Mouse (Mus musculus) forebrain, postnatal 0 days (tissue): ENCODE measurements around the gene 4930447C04Rik. TPM values are rescaled to one million over a fixed set of nuclear protein-coding genes. Genes with fewer than 3 reads are reported as not detected.

ENCODE experiments used
- ATAC-seq: fragments of 200-750 bp; cut with Nextera tagmentation; 2 replicates; pipeline ENCODE4 v1.8.0; 2017; ENCODE audit warnings: mild to moderate bottlenecking, moderate library complexity
- DNase-seq: peaks from one replicate; pipeline ENCODE4 v3.0.0-alpha.2; 2015
- H3K27ac ChIP-seq: fragments of 300-500 bp; sonication (generic); 2 replicates; pipeline ENCODE4 v1.5.1; 2014; ENCODE audit warnings: low read depth, mild to moderate bottlenecking, antibody characterized with exemption, low read length, moderate library complexity, mixed read lengths
- H3K27me3 ChIP-seq: fragments of 300-500 bp; sonication (generic); 2 replicates; pipeline ENCODE4 v1.6.1; 2014; ENCODE audit warnings: mild to moderate bottlenecking, low read length, mixed read lengths; ENCODE audit not compliant: insufficient read depth
- H3K36me3 ChIP-seq: fragments of 300-500 bp; sonication (generic); 2 replicates; pipeline ENCODE4 v1.6.1; 2014; ENCODE audit warnings: mild to moderate bottlenecking, moderate library complexity; ENCODE audit not compliant: insufficient read depth
- H3K4me1 ChIP-seq: fragments of 300-500 bp; sonication (generic); 2 replicates; pipeline ENCODE4 v1.6.1; 2014; ENCODE audit warnings: antibody characterized with exemption; ENCODE audit not compliant: insufficient read depth
- H3K4me2 ChIP-seq: fragments of 300-500 bp; sonication (generic); 2 replicates; pipeline ENCODE4 v1.6.1; 2014; ENCODE audit warnings: low read depth, mild to moderate bottlenecking, moderate library complexity
- H3K4me3 ChIP-seq: fragments of 300-500 bp; sonication (generic); 2 replicates; pipeline ENCODE4 v1.5.1; 2014; ENCODE audit warnings: low read depth, low read length, mixed read lengths
- H3K9ac ChIP-seq: fragments of 300-500 bp; sonication (generic); 2 replicates; pipeline ENCODE4 v1.6.1; 2014; ENCODE audit warnings: mild to moderate bottlenecking
- H3K9me3 ChIP-seq: fragments of 300-500 bp; sonication (generic); 2 replicates; pipeline ENCODE4 v1.6.1; 2016; ENCODE audit warnings: low read length
- CTCF ChIP-seq: sonication (generic); IDR thresholded peaks from 2 replicates; pipeline ENCODE4 v1.5.1; 2016; ENCODE audit warnings: antibody characterized with exemption, control low read depth, low read depth
- WGBS: fragments of 180-500 bp; shearing (Covaris S2); extraction: QIAGEN DNeasy Blood & Tissue Kit; methylation state at CpG from one replicate; pipeline ENCODE4 v1.1.7; 2014; 5-methylcytosine and 5-hydroxymethylcytosine counted together
- polyA plus RNA-seq: library from polyadenylated mRNA; unstranded; fragments of >200 nt; fragmentation: Nextera tagmentation; extraction: Ambion mirVana; gene quantifications from 2 replicates; pipeline ENCODE4 v1.2.1, GENCODE M21; 2015
- total RNA-seq: library from RNA; depleted of rRNA; stranded (reverse); fragments of >200 nt; gene quantifications from 2 replicates; pipeline ENCODE4 v1.2.3, GENCODE M21; 2014; rRNA removed

4930447C04Rik gene
- 4.3 and 9.4 TPM in 2 replicates for total RNA-seq
- 2.3 TPM in 2 replicates for polyA plus RNA-seq

DNA sequence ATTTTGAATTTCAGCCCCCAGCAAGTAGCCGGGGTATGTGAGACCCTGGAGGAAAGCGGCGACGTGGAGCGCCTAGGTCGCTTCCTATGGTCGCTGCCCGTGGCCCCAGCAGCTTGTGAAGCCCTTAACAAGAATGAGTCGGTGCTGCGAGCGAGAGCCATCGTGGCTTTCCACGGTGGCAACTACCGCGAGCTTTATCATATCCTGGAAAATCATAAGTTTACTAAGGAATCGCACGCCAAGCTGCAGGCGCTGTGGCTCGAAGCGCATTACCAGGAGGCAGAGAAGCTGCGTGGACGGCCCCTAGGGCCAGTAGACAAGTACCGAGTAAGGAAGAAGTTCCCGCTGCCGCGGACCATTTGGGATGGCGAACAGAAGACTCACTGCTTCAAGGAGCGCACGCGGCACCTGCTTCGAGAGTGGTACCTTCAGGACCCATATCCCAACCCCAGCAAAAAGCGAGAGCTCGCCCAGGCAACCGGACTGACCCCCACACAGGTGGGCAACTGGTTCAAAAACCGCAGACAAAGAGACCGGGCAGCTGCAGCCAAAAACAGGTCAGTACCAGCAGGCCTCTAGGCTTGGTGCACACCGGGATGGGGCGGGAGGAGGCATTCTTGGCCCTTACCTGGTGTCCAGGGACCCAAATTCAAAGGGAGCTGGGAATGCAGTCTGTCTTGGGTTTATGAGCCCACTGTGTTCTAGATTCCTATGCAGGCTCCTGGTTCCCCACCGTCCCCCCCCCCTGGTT, at the start of gene 4930447C04Rik:
Gene 4930447C04Rik, minus strand, starts transcription at position 704 of the 751 bp plus-strand sequence.
- peak within 1 kb of the TSS; percentile 17; the same call in 1 of the 2 replicates for H3K4me2 ChIP-seq
- H3K27me3 ChIP-seq = peaks cover 92% of the 10 kb centered on the region
- no peaks in the 10 kb centered on the region for H3K36me3 ChIP-seq
- H3K27ac ChIP-seq = no peak within 1 kb of the TSS
- H3K9me3 ChIP-seq = no peaks in the 10 kb centered on the region
- under 1% methylated on average over 39 of the region's 39 CpGs for WGBS
- TF ChIP-seq CTCF = no peak
- no peak within 1 kb of the TSS for H3K9ac ChIP-seq
- peak; percentile 10; the same call in 1 of the 2 replicates for ATAC-seq
- peak within 1 kb of the TSS; percentile 17; the same call in 1 of the 2 replicates for H3K4me3 ChIP-seq
- DNase-seq = peak; percentile 29
- no peaks in the 10 kb centered on the region for H3K4me1 ChIP-seq

DNA sequence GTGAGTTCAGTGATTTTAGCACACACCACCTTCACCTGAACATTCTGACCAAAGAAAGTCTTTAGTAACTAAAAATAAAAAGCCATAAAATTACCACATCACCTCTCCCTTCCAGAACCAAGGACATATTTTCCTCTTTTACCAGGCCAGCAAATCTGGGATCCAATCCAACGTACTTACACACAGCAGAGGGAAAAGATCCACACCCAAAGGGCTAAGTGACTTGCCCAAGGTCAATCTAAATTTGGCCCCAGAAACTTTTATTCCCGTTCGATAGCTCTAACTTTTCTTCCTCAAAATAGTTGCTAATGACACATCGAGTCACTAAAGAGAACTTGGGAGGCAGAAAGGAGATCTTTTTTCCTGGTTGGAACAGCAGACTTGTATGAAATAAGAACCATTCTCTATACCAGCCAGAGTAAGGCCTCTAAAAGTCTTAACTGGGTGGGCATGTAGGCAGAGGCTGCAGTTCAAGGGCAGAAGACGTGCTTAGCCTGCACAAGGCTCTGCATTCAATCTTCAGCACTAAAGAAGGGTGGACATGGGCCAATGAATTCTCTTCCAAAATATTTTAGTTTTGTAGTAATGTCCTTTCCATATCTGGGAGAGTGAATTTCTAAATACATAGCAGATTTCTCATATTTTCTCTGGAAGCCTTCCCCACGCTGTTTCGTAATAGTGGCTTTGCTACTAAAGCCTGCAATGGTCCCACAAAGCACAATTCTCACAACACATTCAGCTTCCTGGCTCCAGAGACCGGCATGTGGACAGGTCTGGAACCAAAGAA, 42.7 kb upstream of the 4930447C04Rik start:
- Histone ChIP-seq H3K9me3 (no peaks in the 10 kb centered on the region), H3K4me3 (no peak overlapping the region), H3K9ac (no peak overlapping the region), H3K27me3 (no peaks in the 10 kb centered on the region), H3K27ac (no peak overlapping the region), H3K4me1 (no peaks in the 10 kb centered on the region), H3K4me2 (no peak overlapping the region), H3K36me3 (no peaks in the 10 kb centered on the region)
- ATAC-seq (no peak), DNase-seq (no peak)
- no peak for TF ChIP-seq CTCF
- 83% methylated on average over 8 of the region's 8 CpGs for WGBS

DNA sequence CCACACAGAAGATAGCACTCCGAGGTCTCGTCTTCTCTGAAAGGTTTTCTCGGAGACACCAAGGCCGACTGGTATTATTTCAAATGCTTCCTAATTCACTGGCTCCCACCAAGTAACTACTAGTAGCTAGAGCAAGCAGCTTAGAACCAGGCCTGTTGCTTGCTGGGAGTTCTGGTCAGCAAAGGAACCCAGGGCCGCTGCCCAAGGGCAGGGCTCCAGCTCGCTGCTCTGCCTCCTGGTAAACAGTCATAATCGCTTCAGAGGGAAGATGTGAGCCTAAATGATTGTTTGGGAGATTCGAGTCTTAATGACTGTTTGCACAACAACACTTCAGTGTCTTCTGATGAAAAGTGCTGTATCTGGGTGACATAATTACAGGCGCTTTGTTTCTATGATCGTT, 42.0 kb upstream of the 4930447C04Rik start:
- DNase-seq (no peak), ATAC-seq (no peak)
- Histone ChIP-seq H3K4me2 (no peak overlapping the region), H3K9ac (no peak overlapping the region), H3K4me1 (no peaks in the 10 kb centered on the region), H3K27me3 (no peaks in the 10 kb centered on the region; the same call in 1 of the 2 replicates), H3K4me3 (no peak overlapping the region), H3K9me3 (no peaks in the 10 kb centered on the region), H3K27ac (no peak overlapping the region), H3K36me3 (no peaks in the 10 kb centered on the region)
- WGBS = 67% methylated on average over 10 of the region's 10 CpGs
- no peak for TF ChIP-seq CTCF

DNA sequence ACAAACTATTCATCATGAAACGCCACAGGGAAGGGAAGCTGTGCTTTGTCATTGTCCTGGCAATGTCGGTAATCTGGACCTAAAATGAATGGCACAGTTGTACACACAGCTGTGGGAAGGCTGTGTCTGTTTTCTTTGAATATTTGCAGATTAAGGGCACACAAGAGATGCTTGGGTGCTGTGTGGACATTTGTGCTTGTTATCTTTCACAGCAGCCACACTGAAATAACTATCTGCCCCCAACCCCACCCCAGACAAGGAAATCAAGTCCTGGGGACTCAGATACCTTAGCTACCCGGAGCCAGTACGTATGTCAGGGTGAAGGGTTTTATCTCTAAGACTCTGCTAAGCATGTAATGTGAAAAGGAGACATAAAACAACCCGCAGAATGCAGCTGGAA, 38.7 kb upstream of the 4930447C04Rik start:
- TF ChIP-seq CTCF = no peak
- H3K27ac ChIP-seq = no peak overlapping the region
- no peaks in the 10 kb centered on the region for H3K9me3 ChIP-seq
- ATAC-seq = no peak
- H3K4me2 ChIP-seq = no peak overlapping the region
- no peak overlapping the region for H3K4me3 ChIP-seq
- H3K9ac ChIP-seq = no peak overlapping the region
- 71% methylated on average over 5 of the region's 5 CpGs for WGBS
- H3K36me3 ChIP-seq = no peaks in the 10 kb centered on the region
- no peak for DNase-seq
- H3K27me3 ChIP-seq = peaks cover 7% of the 10 kb centered on the region
- H3K4me1 ChIP-seq = no peaks in the 10 kb centered on the region

DNA sequence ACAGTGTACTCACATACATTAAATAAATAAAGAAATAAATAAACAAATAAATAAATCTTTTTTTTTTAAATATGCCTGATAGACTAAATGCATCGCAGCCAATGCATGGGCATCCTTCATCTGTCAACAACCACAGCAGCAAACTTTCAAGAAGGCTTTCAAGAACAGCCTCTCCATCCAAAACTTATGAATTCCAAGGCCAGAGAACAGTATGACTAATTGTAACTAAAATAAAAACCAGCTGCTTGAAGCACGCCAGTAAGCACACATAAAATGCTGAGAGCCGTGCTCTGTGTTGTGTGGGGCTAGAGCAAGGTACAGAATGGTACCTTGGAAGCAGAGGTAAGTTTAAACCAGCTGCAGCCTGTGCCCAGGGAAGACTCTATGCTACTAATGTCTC, 37.3 kb upstream of the 4930447C04Rik start:
- 85% methylated on average over 3 of the region's 3 CpGs for WGBS
- ATAC-seq (no peak), DNase-seq (no peak)
- Histone ChIP-seq H3K36me3 (no peaks in the 10 kb centered on the region), H3K9ac (no peak overlapping the region), H3K4me3 (no peak overlapping the region), H3K27me3 (peaks cover 10% of the 10 kb centered on the region), H3K4me1 (no peaks in the 10 kb centered on the region), H3K9me3 (no peaks in the 10 kb centered on the region), H3K27ac (no peak overlapping the region), H3K4me2 (no peak overlapping the region)
- no peak for TF ChIP-seq CTCF

DNA sequence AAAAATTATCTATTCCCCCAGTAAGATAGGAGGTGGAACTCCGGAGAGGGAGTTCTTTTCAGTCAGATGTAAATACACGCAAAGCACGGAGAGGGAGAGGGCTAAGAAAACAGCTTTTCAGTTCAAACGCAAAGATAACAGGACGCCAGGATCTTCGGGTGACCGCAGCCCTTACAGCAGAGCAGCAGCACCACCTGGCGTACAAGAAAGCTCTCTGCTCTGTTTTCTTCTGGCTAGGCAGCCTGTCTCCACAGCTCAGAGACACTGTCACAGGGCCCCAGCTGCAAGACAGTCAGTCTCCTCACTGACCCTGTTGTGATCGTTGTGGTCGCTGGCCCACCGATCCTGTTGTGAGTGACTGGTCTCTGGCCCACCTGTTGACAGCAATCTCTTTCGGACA, 36.1 kb upstream of the 4930447C04Rik start:
- H3K4me2 ChIP-seq = peak overlapping the region; percentile 31
- no peak overlapping the region for H3K27ac ChIP-seq
- H3K36me3 ChIP-seq = no peaks in the 10 kb centered on the region
- DNase-seq (peak; percentile 82), ATAC-seq (peak; percentile 87)
- no peak overlapping the region for H3K4me3 ChIP-seq
- H3K9ac ChIP-seq = no peak overlapping the region
- no peaks in the 10 kb centered on the region for H3K4me1 ChIP-seq
- TF ChIP-seq CTCF = peak; percentile 88
- WGBS = 2% methylated on average over 12 of the region's 12 CpGs
- peaks cover 10% of the 10 kb centered on the region for H3K27me3 ChIP-seq
- H3K9me3 ChIP-seq = no peaks in the 10 kb centered on the region

DNA sequence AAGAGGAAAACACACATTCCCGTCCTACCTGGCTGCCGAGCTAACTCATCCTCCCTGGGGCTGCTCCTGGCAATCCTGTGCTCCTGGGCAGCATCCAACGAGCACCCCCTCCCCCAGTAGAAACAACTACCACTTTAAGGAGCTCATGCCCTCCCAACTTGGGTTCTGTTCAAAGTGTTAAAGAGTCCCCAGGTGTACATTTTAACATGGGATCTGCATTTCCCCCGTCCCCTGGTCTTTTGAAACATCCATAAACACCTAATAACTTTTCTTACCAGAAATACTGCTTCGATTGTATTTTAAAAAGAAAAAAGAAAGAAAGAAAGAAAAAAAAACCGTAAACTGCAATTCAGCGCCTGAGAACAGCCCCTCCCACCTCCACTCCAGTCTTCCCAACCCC, 35.6 kb upstream of the 4930447C04Rik start:
- Histone ChIP-seq H3K4me3 (no peak overlapping the region), H3K4me2 (peak overlapping the region; percentile 31), H3K9me3 (no peaks in the 10 kb centered on the region), H3K4me1 (no peaks in the 10 kb centered on the region), H3K9ac (no peak overlapping the region), H3K27ac (no peak overlapping the region), H3K36me3 (no peaks in the 10 kb centered on the region), H3K27me3 (peaks cover 14% of the 10 kb centered on the region)
- no peak for DNase-seq
- TF ChIP-seq CTCF = no peak
- WGBS = 6% methylated on average over 7 of the region's 7 CpGs
- no peak for ATAC-seq
